Mouse (Mus musculus) left cerebral cortex, adult 11 months (tissue): ENCODE results near the gene Sbf2.

Experiments used
- DNase-seq: peaks from one replicate; pipeline ENCODE4 v3.0.0; 2022; ENCODE audit warnings: low spot score

Sbf2 gene

GRCm38 (mm10) chr7:110306281-110306680 is 308.4 kb downstream of the Sbf2 start:
- DNase-seq = no peak

- no peak for DNase-seq
Measured at GRCm38 (mm10) chr7:110305486-110305885, 309.2 kb downstream of the Sbf2 start.

- DNase-seq = no peak
Measured at GRCm38 (mm10) chr7:110302886-110303285, 311.8 kb downstream of the Sbf2 start.

- DNase-seq = no peak
Measured at GRCm38 (mm10) chr7:110298739-110299410, 315.8 kb downstream of the Sbf2 start.

- DNase-seq = no peak
Measured at GRCm38 (mm10) chr7:110298090-110298489, 316.6 kb downstream of the Sbf2 start.

- DNase-seq = no peak
Measured at GRCm38 (mm10) chr7:110297611-110298010, 317.1 kb downstream of the Sbf2 start.

GRCm38 (mm10) chr7:110296889-110297603 is 317.7 kb downstream of the Sbf2 start:
- DNase-seq = no peak

- DNase-seq = no peak
Measured at GRCm38 (mm10) chr7:110289647-110290046, 325.1 kb downstream of the Sbf2 start.

- DNase-seq = no peak
Measured at GRCm38 (mm10) chr7:110288731-110289191, 326.0 kb downstream of the Sbf2 start.

- DNase-seq = no peak
Measured at GRCm38 (mm10) chr7:110288191-110288604, 326.5 kb downstream of the Sbf2 start.

- DNase-seq = no peak
Measured at GRCm38 (mm10) chr7:110287476-110288071, 327.1 kb downstream of the Sbf2 start.

- peak; percentile 62 for DNase-seq
Measured at GRCm38 (mm10) chr7:110286838-110287475, 327.8 kb downstream of the Sbf2 start.

- no peak for DNase-seq
Measured at GRCm38 (mm10) chr7:110286198-110286732, 328.5 kb downstream of the Sbf2 start.

GRCm38 (mm10) chr7:110285849-110286151 is 328.9 kb downstream of the Sbf2 start:
- no peak for DNase-seq

- DNase-seq = no peak
Measured at GRCm38 (mm10) chr7:110285076-110285848, 329.5 kb downstream of the Sbf2 start.

GRCm38 (mm10) chr7:110283484-110284275 is 331.0 kb downstream of the Sbf2 start:
- DNase-seq = no peak

- DNase-seq = no peak
Measured at GRCm38 (mm10) chr7:110282797-110283196, 331.9 kb downstream of the Sbf2 start.

- no peak for DNase-seq
Measured at GRCm38 (mm10) chr7:110281435-110282256, 333.1 kb downstream of the Sbf2 start.

- no peak for DNase-seq
Measured at GRCm38 (mm10) chr7:110279183-110279582, 335.5 kb downstream of the Sbf2 start.

- no peak for DNase-seq
Measured at GRCm38 (mm10) chr7:110277734-110278245, 336.9 kb downstream of the Sbf2 start.
